Mouse (Mus musculus) neural tube, embryonic 15.5 days (tissue): ENCODE measurements at regions not wholly inside any gene's neighbourhood (a gene's known extent, or its start where the extent isn't known, plus 50 kb on each side); places are given as distances from the start of the nearest gene placed in this dataset.
"Not testable (repeated sequence)": the region's sequence is repeated elsewhere in the genome, so short reads cannot be mapped to it uniquely, and the experiment has no call there.

ENCODE experiments used
- ATAC-seq: fragments of 200-750 bp; cut with Nextera tagmentation; 2 replicates; pipeline ENCODE4 v1.8.0; 2017; ENCODE audit warnings: mild to moderate bottlenecking, moderate TSS enrichment, moderate library complexity; ENCODE audit not compliant: low FRiP score
- H3K27ac ChIP-seq: fragments of 300-500 bp; sonication (generic); replicated peaks from 2 replicates; pipeline ENCODE4 v1.5.1; 2015; ENCODE audit warnings: mild to moderate bottlenecking, inconsistent platforms
- H3K27me3 ChIP-seq: fragments of 300-500 bp; sonication (generic); replicated peaks from 2 replicates; pipeline ENCODE4 v1.6.1; 2015; ENCODE audit warnings: inconsistent platforms
- H3K36me3 ChIP-seq: fragments of 300-500 bp; sonication (generic); 2 replicates; pipeline ENCODE4 v1.6.1; 2015; ENCODE audit warnings: inconsistent platforms
- H3K4me1 ChIP-seq: fragments of 300-500 bp; sonication (generic); 2 replicates; pipeline ENCODE4 v1.6.1; 2015; ENCODE audit warnings: inconsistent platforms
- H3K4me2 ChIP-seq: fragments of 300-500 bp; sonication (generic); 2 replicates; pipeline ENCODE4 v1.6.1; 2015; ENCODE audit warnings: inconsistent platforms, mild to moderate bottlenecking, moderate library complexity
- H3K4me3 ChIP-seq: fragments of 300-500 bp; sonication (generic); replicated peaks from 2 replicates; pipeline ENCODE4 v1.5.1; 2015; ENCODE audit warnings: mild to moderate bottlenecking, inconsistent platforms
- H3K9ac ChIP-seq: fragments of 300-500 bp; sonication (generic); replicated peaks from 2 replicates; pipeline ENCODE4 v1.6.1; 2015; ENCODE audit warnings: mild to moderate bottlenecking, inconsistent platforms
- H3K9me3 ChIP-seq: fragments of 300-500 bp; sonication (generic); replicated peaks from 2 replicates; pipeline ENCODE4 v1.6.1; 2016; ENCODE audit warnings: inconsistent platforms
- WGBS: fragments of 180-500 bp; shearing (Covaris S2); methylation state at CpG from one replicate; pipeline ENCODE4 v1.1.7; 2015; ENCODE audit warnings: mixed read lengths; 5-methylcytosine and 5-hydroxymethylcytosine counted together

DNA sequence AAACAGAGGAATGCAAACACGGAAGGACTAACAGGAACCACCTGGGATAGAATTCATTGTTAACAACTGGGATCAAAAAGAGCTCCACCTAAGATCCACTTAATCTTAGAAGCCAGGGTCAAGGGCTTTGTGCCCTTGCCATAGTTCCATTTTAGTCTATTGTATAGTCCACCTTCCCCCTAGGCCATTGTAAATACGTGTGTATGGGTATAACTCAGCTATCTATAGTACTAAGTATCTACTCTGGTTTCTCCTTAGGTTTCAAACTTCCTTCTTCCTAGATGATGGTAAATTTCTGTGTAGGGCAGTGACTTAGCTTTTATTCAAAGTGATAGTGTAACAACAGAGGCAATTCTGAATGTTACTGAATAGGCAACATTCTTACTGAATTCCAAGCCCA, 57.3 kb upstream of the Cobl start:
- H3K27me3 ChIP-seq, H3K9me3 ChIP-seq, ATAC-seq, H3K9ac ChIP-seq, H3K4me2 ChIP-seq, H3K27ac ChIP-seq, H3K4me1 ChIP-seq, H3K36me3 ChIP-seq, H3K4me3 ChIP-seq: not testable (repeated sequence)
- 70% methylated on average over 2 of the region's 2 CpGs for WGBS

DNA sequence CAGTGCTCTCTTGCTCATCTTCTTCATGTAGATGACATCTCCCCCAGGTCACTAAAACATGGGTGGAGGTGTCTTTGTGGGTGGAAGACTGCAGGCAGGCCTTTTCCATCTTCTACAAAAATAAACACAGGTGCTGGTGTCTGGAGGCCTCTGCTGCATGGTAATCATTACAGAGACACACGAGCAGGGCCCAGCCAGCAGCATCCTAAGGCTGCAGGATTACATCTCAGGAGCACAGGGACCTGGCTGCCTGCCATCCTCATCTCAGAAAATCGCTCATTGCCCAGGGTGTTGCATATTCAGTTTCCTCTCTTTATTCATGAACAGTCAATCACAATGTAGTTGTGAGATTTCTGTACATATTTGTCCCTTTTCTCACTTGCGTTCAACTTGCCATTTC, 56.5 kb upstream of the Cobl start:
- Histone ChIP-seq H3K9ac (no peak overlapping the region), H3K36me3 (no peaks in the 10 kb centered on the region), H3K27me3 (no peaks in the 10 kb centered on the region), H3K4me3 (no peak overlapping the region), H3K9me3 (no peaks in the 10 kb centered on the region), H3K27ac (no peak overlapping the region), H3K4me1 (no peaks in the 10 kb centered on the region), H3K4me2 (no peak overlapping the region)
- no peak for ATAC-seq
- 56% methylated on average over 3 of the region's 3 CpGs for WGBS

DNA sequence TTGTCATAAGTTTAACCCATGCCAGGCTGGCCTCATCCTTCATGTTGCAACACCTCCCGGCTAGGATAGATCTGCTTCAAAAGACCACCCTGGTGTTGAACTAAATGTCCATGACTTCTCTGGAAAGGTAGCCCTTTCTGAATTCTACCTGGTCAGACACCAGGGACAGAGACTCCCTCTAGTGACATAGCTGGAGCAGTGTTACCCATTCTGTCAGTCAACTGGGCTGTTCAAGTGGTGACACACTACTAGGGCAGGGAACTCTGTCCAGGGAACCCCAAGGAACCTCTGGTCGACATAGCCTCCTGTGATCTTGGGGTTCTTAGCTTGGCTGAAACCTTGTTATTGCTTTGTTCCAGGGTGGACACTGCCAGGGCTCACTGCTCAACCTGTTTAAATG, 51.6 kb upstream of the Cobl start:
- Histone ChIP-seq H3K9me3 (no peaks in the 10 kb centered on the region), H3K4me1 (no peaks in the 10 kb centered on the region), H3K9ac (no peak overlapping the region), H3K36me3 (no peaks in the 10 kb centered on the region), H3K4me2 (no peak overlapping the region), H3K27me3 (no peaks in the 10 kb centered on the region), H3K4me3 (no peak overlapping the region), H3K27ac (no peak overlapping the region)
- WGBS = 92% methylated on average over 2 of the region's 2 CpGs
- ATAC-seq = no peak
